Mouse (Mus musculus) kidney, adult 2 months (tissue): ENCODE measurements at regions not wholly inside any gene's neighbourhood (a gene's known extent, or its start where the extent isn't known, plus 50 kb on each side); places are given as distances from the start of the nearest gene placed in this dataset.

Experiments
- DNase-seq: peaks from one replicate; pipeline ENCODE4 v3.0.0; 2021
- H3K27ac ChIP-seq: fragments of 200-500 bp; 2 replicates; pipeline ENCODE4 v1.5.1; 2012; ENCODE audit warnings: low read depth, low read length, control low read depth, inconsistent platforms; ENCODE audit not compliant: insufficient read depth
- H3K27me3 ChIP-seq: fragments of 200-500 bp; replicated peaks from 2 replicates; pipeline ENCODE4 v1.6.1; 2012; ENCODE audit warnings: mild to moderate bottlenecking, moderate library complexity, low read length, inconsistent platforms; ENCODE audit not compliant: control insufficient read depth, insufficient read depth
- H3K36me3 ChIP-seq: fragments of 200-500 bp; 2 replicates; pipeline ENCODE4 v1.6.1; 2012; ENCODE audit warnings: mild to moderate bottlenecking, moderate library complexity, low read length, inconsistent platforms; ENCODE audit not compliant: control insufficient read depth, insufficient read depth
- H3K4me1 ChIP-seq: fragments of 200-500 bp; 2 replicates; pipeline ENCODE4 v1.6.1; 2011; ENCODE audit warnings: low read length; ENCODE audit not compliant: control insufficient read depth, insufficient read depth
- H3K4me3 ChIP-seq: fragments of 200-500 bp; 2 replicates; pipeline ENCODE4 v1.5.1; 2011; ENCODE audit warnings: mild to moderate bottlenecking, low read depth, low read length, control low read depth; ENCODE audit not compliant: insufficient read depth
- CTCF ChIP-seq: fragments of 200-500 bp; conservative IDR thresholded peaks from 2 replicates; pipeline ENCODE4 v1.5.1; 2011; ENCODE audit warnings: low read depth, mild to moderate bottlenecking, control low read depth, low read length, moderate library complexity, mixed read lengths; ENCODE audit not compliant: insufficient read depth, insufficient read length
- POLR2A ChIP-seq: fragments of 200-500 bp; IDR thresholded peaks from one replicate; pipeline ENCODE4 v1.6.1; 2011; ENCODE audit warnings: low read depth, low read length, control low read depth
- WGBS: fragments of 180-500 bp; shearing (Covaris S2); methylation state at CpG from one replicate; pipeline ENCODE4 v1.1.7; 2018; 5-methylcytosine and 5-hydroxymethylcytosine counted together

DNA sequence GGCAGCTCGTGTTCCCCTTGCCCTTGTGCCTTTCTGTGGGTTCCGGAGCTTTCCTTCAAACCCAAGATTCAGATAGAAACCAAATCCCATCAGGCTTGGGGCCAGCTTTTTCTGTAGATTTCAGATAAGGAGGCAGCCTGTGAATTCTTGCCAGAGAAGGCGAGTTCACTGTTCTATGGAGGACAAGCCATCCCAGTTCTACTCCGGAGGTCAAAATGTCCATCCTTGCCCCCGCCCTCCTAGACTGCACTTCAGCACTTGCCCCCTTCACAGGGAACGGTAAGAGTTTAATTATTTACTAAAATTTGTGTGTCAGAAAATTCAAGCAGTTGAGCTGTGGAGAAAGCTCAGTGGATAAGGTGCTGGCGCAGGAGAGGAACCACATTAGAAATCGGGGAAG lies 97.1 kb upstream of the Adgrl2 start:
- WGBS = 27% methylated on average over 8 of the region's 8 CpGs
- Histone ChIP-seq H3K27me3 (no peaks in the 10 kb centered on the region), H3K4me3 (peak overlapping the region; percentile 17; the same call in 1 of the 2 replicates), H3K27ac (peak overlapping the region; percentile 96), H3K36me3 (no peaks in the 10 kb centered on the region), H3K4me1 (peaks cover 22% of the 10 kb centered on the region)
- TF ChIP-seq CTCF (no peak), POLR2A (no peak)
- peak; percentile 91 for DNase-seq

GRCm38 (mm10) chr3:149086704-149087103 lies 96.3 kb upstream of the Adgrl2 start:
- H3K27me3 ChIP-seq = no peaks in the 10 kb centered on the region
- WGBS = 32% methylated on average over 5 of the region's 5 CpGs

GRCm38 (mm10) chr3:149086086-149086485 lies 95.7 kb upstream of the Adgrl2 start:
- Histone ChIP-seq H3K36me3 (no peaks in the 10 kb centered on the region), H3K4me3 (no peak overlapping the region), H3K4me1 (peaks cover 22% of the 10 kb centered on the region), H3K27me3 (no peaks in the 10 kb centered on the region), H3K27ac (peak overlapping the region; percentile 32; the same call in 1 of the 2 replicates)
- DNase-seq = no peak
- TF ChIP-seq POLR2A (no peak), CTCF (no peak)
- WGBS = 90% methylated on average over 3 of the region's 3 CpGs

More at GRCm38 (mm10) chr3:149086704-149087103, 96.3 kb upstream of the Adgrl2 start:
- H3K27ac ChIP-seq = 0 out of 2 replicates have a peak overlapping the region, but pooled peaks have one; percentile 33
- peaks cover 22% of the 10 kb centered on the region for H3K4me1 ChIP-seq
- no peaks in the 10 kb centered on the region for H3K36me3 ChIP-seq
- no peak for DNase-seq
- no peak overlapping the region for H3K4me3 ChIP-seq
- TF ChIP-seq CTCF (no peak), POLR2A (no peak)

GRCm38 (mm10) chr3:149084861-149085598 lies 94.7 kb upstream of the Adgrl2 start:
- no peaks in the 10 kb centered on the region for H3K36me3 ChIP-seq
- WGBS = 42% methylated on average over 10 of the region's 10 CpGs
- H3K27me3 ChIP-seq = no peaks in the 10 kb centered on the region
- TF ChIP-seq CTCF (no peak), POLR2A (no peak)
- peaks cover 22% of the 10 kb centered on the region for H3K4me1 ChIP-seq
- peak overlapping the region; percentile 69 for H3K27ac ChIP-seq
- DNase-seq = peak; percentile 76
- no peak overlapping the region for H3K4me3 ChIP-seq

DNA sequence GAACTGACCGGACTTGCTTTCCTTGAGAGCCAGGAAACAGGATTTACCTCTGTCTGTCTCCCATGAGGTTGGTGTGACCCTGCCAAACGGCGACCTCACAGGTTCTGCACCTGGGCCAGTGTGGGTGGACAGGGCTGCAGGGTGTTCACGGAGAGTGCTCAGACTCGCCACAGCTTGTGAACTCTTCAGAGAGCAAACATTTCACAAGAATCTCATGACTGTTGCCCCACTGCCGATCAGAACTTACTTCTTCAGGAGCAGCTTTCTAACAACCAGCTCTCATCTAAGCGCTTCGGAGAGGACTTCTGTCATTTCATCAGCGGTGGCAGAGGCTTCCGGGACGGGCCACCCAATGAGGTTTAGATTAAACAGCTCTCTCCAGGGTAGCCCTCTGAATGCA lies 93.0 kb upstream of the Adgrl2 start:
- no peaks in the 10 kb centered on the region for H3K27me3 ChIP-seq
- 72% methylated on average over 11 of the region's 11 CpGs for WGBS
- no peak for DNase-seq
- no peaks in the 10 kb centered on the region for H3K36me3 ChIP-seq
- H3K4me1 ChIP-seq = peaks cover 22% of the 10 kb centered on the region
- TF ChIP-seq POLR2A (no peak), CTCF (no peak)
- H3K27ac ChIP-seq = no peak overlapping the region
- no peak overlapping the region for H3K4me3 ChIP-seq

DNA sequence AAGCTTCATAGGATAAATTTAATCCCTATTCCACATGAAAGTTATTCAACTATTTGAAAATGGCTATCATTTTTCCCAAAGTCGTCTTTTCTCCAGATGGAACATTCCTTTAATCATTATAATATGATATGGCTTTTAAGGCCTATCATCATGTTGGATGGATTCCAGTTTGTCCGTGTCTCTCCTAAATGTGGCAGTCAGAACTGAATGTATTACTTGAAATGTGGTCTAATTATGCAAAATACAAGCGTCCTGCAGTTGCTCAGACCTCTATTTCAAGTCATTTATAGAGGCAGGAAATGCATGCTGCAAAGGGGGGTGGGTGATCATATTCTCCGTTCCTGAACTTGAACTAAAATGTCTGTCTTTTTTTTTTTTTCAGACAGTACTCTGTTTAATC lies 88.5 kb upstream of the Adgrl2 start:
- Histone ChIP-seq H3K4me1 (0 out of 2 replicates have a peak, but pooled peaks cover 5% of the 10 kb centered on the region), H3K36me3 (no peaks in the 10 kb centered on the region), H3K27me3 (no peaks in the 10 kb centered on the region), H3K4me3 (no peak overlapping the region), H3K27ac (no peak overlapping the region)
- TF ChIP-seq CTCF = no peak
- TF ChIP-seq POLR2A = no peak
- WGBS = 72% methylated on average over 4 of the region's 4 CpGs
- DNase-seq = no peak

- DNase-seq = no peak
- no peaks in the 10 kb centered on the region for H3K36me3 ChIP-seq
- 61% methylated on average over 21 of the region's 21 CpGs for WGBS
- H3K4me1 ChIP-seq = 0 out of 2 replicates have a peak, but pooled peaks cover 5% of the 10 kb centered on the region
- H3K27me3 ChIP-seq = no peaks in the 10 kb centered on the region
- H3K4me3 ChIP-seq = no peak overlapping the region
- TF ChIP-seq POLR2A (no peak), CTCF (no peak)
- H3K27ac ChIP-seq = no peak overlapping the region
Observed at GRCm38 (mm10) chr3:149076928-149077551, 86.7 kb upstream of the Adgrl2 start.

GRCm38 (mm10) chr3:149075488-149075851 lies 85.1 kb upstream of the Adgrl2 start:
- 22% methylated on average over 5 of the region's 5 CpGs for WGBS
- Histone ChIP-seq H3K36me3 (no peaks in the 10 kb centered on the region), H3K27ac (no peak overlapping the region), H3K4me3 (no peak overlapping the region), H3K4me1 (0 out of 2 replicates have a peak, but pooled peaks cover 5% of the 10 kb centered on the region), H3K27me3 (no peaks in the 10 kb centered on the region)
- peak; percentile 76 for DNase-seq
- no peak for TF ChIP-seq CTCF
- no peak for TF ChIP-seq POLR2A
